Mouse (Mus musculus): ENCODE data around the gene Wnt10a. TPM values are rescaled to one million over a fixed set of nuclear protein-coding genes. Genes with fewer than 3 reads are reported as not detected.
"Not testable (repeated sequence)": the region's sequence is repeated elsewhere in the genome, so short reads cannot be mapped to it uniquely, and the experiment has no call there.

Gene Wnt10a
- polyA plus RNA-seq, 1 experiment from 2014 or later: 0.18 TPM

DNA sequence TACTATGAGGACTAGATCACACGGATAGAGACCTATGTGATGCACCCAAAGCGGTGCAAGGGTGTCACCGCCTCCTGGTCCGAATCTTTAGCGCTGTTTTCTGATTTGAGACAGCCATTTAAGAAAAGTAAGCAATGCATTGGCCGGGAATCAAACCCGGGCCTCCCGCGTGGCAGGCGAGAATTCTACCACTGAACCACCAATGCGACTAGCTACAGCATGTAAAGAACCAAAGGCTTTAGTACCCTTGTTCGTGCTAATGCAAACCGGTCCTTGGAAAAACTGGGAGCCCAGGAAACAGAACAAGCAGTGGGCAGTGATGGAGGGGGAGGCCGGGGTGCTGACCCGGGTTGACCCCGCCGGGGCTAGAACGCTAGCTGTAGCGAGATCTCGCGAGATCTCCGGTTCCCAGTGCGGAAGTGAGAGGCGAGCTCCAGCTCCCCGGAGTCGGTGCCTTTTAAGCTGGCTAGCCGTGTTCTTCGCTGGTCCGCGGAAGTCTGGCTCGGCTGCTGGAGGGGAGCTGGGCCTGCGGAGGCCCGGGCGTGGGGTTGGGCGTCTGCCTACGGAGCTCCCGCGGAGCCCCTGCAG, 25.4 kb downstream of the Wnt10a start:
- peak overlapping the region; percentile 72 for H3K4me3 ChIP-seq (ENCODE audit: low read depth, low read length)
- H3K9me3 ChIP-seq (ENCODE audit: low read length): no peaks in the 10 kb centered on the region
- peak overlapping the region; percentile 85 for H3K27ac ChIP-seq (ENCODE audit: low read depth)
- H3K4me2 ChIP-seq (ENCODE audit: low read depth, low read length): peak overlapping the region; percentile 75
- DNase-seq: peak; percentile 89
- no peak for TF ChIP-seq CTCF (IDR thresholded peaks at IDR 0.05; ENCODE audit: low read depth)
- no peak for TF ChIP-seq EP300 (IDR thresholded peaks at IDR 0.05; ENCODE audit: low read depth)
- peak overlapping the region; percentile 83 for H3K9ac ChIP-seq (replicated peaks)
- WGBS (ENCODE audit: insufficient replicate concordance): 7% methylated on average over 38 of the region's 38 CpGs
- H3K36me3 ChIP-seq (replicated peaks; ENCODE audit: insufficient read depth, low read length): no peaks in the 10 kb centered on the region
- ATAC-seq: peak; percentile 93
- H3K27me3 ChIP-seq (ENCODE audit: insufficient read depth, low read length): 0 out of 2 replicates have a peak, but pooled peaks cover 3% of the 10 kb centered on the region
- H3K4me1 ChIP-seq (ENCODE audit: insufficient read depth): no peaks in the 10 kb centered on the region

DNA sequence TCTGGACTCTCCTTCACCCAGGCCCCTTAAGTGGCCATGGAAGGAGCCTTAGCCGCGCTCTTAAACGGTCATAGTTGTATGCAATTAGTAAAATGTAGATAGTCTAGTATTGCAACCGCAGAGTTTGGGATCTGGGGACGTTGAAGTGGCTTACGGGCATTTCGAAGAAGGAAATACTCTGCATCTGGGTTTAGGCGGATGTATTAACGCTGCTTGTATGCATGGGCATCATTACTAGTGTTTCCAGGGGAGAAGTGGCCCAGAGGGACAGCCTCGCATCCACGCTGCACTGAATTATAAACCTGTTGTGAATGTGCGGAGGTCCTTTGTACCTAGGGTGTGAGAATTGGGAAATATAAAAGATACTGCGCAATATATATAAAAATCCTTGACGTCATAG, 25.9 kb downstream of the Wnt10a start:
- Histone ChIP-seq H3K9ac (replicated peaks) (peak overlapping the region; percentile 83), H3K36me3 (replicated peaks; ENCODE audit: insufficient read depth, low read length) (no peaks in the 10 kb centered on the region), H3K27ac (ENCODE audit: low read depth) (peak overlapping the region; percentile 85), H3K9me3 (ENCODE audit: low read length) (no peaks in the 10 kb centered on the region), H3K4me3 (ENCODE audit: low read depth, low read length) (peak overlapping the region; percentile 72), H3K27me3 (ENCODE audit: insufficient read depth, low read length) (no peaks in the 10 kb centered on the region), H3K4me1 (ENCODE audit: insufficient read depth) (no peaks in the 10 kb centered on the region), H3K4me2 (ENCODE audit: low read depth, low read length) (peak overlapping the region; percentile 75)
- 13% methylated on average over 14 of the region's 14 CpGs for WGBS (ENCODE audit: insufficient replicate concordance)
- ATAC-seq: peak; percentile 30
- DNase-seq: no peak
- TF ChIP-seq EP300 (IDR thresholded peaks at IDR 0.05; ENCODE audit: low read depth): no peak
- TF ChIP-seq CTCF (IDR thresholded peaks at IDR 0.05; ENCODE audit: low read depth): no peak

DNA sequence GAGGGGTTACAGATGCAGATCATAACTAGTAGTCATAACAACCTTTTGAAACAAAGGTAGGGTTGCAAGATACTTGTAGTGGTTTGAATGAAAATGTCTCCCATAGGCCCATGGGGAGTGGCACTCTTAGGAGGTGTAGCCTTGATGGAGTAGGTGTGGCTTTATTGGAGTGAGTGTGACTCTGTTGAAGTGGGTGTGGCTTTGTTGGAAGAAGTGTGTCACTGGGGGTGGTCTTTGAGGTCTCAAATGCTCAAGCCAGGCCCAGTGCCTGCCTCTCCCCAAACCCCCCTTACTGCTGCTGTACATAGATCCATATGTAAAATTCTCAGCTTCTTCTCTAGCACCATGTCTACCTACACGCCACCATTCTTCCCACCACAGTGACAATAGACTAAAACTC, 27.2 kb downstream of the Wnt10a start:
- Histone ChIP-seq H3K27ac (ENCODE audit: low read depth) (no peak overlapping the region), H3K27me3 (ENCODE audit: insufficient read depth, low read length) (no peaks in the 10 kb centered on the region), H3K4me1 (ENCODE audit: insufficient read depth) (no peaks in the 10 kb centered on the region), H3K9ac (replicated peaks) (no peak overlapping the region), H3K9me3 (ENCODE audit: low read length) (no peaks in the 10 kb centered on the region), H3K4me2 (ENCODE audit: low read depth, low read length) (no peak overlapping the region), H3K4me3 (ENCODE audit: low read depth, low read length) (no peak overlapping the region), H3K36me3 (replicated peaks; ENCODE audit: insufficient read depth, low read length) (no peaks in the 10 kb centered on the region)
- WGBS (ENCODE audit: insufficient replicate concordance): 83% methylated on average over 1 of the region's 1 CpGs
- no peak for ATAC-seq
- no peak for DNase-seq
- TF ChIP-seq CTCF (IDR thresholded peaks at IDR 0.05; ENCODE audit: low read depth) (no peak), EP300 (IDR thresholded peaks at IDR 0.05; ENCODE audit: low read depth) (no peak)

DNA sequence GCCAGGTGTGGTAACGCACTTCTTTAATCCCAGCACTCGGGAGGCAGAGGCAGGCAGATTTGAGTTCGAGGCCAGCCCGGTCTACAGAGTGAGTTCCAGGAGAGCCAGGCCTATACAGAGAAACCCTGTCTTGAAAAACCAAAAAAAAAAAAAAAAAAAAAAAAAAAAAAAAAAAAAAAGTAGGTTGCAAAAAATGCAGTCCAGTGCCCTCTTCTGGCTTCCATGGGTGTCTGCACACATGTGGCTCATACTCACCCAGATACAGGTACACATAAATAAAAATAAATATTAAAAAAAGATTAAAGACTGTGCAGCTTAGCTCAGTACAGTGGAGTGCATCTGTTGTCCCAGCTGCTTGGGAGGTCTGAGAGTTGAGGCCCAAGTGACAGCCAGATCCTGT, 32.3 kb downstream of the Wnt10a start:
- H3K36me3 ChIP-seq (replicated peaks; ENCODE audit: insufficient read depth, low read length); H3K27me3 ChIP-seq (ENCODE audit: insufficient read depth, low read length); DNase-seq; H3K4me3 ChIP-seq (ENCODE audit: low read depth, low read length); H3K9ac ChIP-seq (replicated peaks); H3K9me3 ChIP-seq (ENCODE audit: low read length); ATAC-seq; H3K4me1 ChIP-seq (ENCODE audit: insufficient read depth); H3K4me2 ChIP-seq (ENCODE audit: low read depth, low read length); H3K27ac ChIP-seq (ENCODE audit: low read depth): not testable (repeated sequence)
- WGBS (ENCODE audit: insufficient replicate concordance): 92% methylated on average over 4 of the region's 4 CpGs
- 0 out of 2 replicates have a peak, but pooled peaks have one; percentile 10 for TF ChIP-seq CTCF (IDR thresholded peaks at IDR 0.05; ENCODE audit: low read depth)

DNA sequence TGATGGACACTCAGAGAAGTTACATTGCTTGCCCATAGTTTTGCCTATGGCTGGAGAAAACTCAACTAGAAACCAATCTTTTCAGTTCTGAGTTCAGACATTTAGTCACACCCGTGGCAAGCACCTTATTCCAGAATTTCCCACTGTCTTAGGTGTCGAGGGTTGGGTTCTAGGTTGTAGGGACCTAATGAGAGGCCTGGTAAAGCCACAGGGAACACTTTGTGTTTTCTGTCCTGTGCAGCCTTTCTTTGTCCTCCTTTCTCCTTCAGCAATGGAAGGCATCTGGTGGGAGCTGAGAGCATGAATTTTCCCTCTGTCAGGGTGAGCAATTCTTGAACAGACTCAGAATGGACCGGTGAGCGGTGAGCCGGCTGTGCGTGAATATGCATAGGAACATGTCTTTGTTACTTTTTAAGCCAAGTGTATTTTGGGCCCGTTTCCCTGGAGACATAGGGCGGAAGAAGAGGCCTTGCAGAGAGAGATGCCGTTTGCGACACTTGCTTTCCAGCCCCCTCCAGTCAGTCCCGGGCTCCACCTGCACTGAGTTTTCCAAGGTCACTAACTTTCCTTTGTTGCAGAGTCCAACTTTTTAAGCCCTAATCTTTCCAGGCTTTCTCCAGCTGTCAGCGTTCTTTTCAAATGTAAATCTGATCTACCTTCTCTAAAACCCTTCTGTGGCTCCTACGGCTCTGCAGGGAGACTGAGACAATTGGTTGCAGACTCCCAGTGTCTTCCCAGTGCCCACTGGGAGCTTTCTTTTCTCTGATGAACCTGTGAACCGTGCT, 33.4 kb downstream of the Wnt10a start:
- ATAC-seq (no peak), DNase-seq (no peak)
- H3K27me3 ChIP-seq (ENCODE audit: insufficient read depth, low read length): no peaks in the 10 kb centered on the region
- H3K4me3 ChIP-seq (ENCODE audit: low read depth, low read length): no peak overlapping the region
- TF ChIP-seq CTCF (IDR thresholded peaks at IDR 0.05; ENCODE audit: low read depth): no peak
- no peak for TF ChIP-seq EP300 (IDR thresholded peaks at IDR 0.05; ENCODE audit: low read depth)
- no peak overlapping the region for H3K9ac ChIP-seq (replicated peaks)
- WGBS (ENCODE audit: insufficient replicate concordance): 45% methylated on average over 14 of the region's 14 CpGs
- H3K9me3 ChIP-seq (ENCODE audit: low read length): no peaks in the 10 kb centered on the region
- H3K4me1 ChIP-seq (ENCODE audit: insufficient read depth): no peaks in the 10 kb centered on the region
- no peaks in the 10 kb centered on the region for H3K36me3 ChIP-seq (replicated peaks; ENCODE audit: insufficient read depth, low read length)
- H3K27ac ChIP-seq (ENCODE audit: low read depth): no peak overlapping the region
- H3K4me2 ChIP-seq (ENCODE audit: low read depth, low read length): no peak overlapping the region

DNA sequence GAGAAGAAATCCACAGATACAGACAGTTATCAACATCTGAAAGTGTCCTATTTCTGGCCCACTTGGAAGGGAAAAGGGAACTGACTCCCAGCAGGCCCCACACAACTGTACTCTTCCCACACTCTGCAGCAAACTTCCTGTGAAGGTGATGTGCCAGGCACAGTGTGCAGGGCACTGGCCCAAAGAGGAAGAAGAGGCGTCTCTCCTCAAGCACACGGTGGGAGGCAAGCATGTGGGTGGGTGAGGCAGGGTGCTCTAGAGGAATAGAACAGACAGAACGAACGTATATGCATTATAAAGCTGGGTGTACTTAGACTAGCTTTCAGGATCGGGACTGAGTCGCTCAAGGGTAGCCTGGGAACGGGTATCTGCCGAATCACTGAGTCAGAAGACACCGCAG, 38.7 kb downstream of the Wnt10a start:
- ATAC-seq: no peak
- H3K4me3 ChIP-seq (ENCODE audit: low read depth, low read length): no peak overlapping the region
- no peak overlapping the region for H3K27ac ChIP-seq (ENCODE audit: low read depth)
- H3K9ac ChIP-seq (replicated peaks): no peak overlapping the region
- H3K4me2 ChIP-seq (ENCODE audit: low read depth, low read length): no peak overlapping the region
- H3K27me3 ChIP-seq (ENCODE audit: insufficient read depth, low read length): no peaks in the 10 kb centered on the region
- H3K4me1 ChIP-seq (ENCODE audit: insufficient read depth): no peaks in the 10 kb centered on the region
- no peaks in the 10 kb centered on the region for H3K36me3 ChIP-seq (replicated peaks; ENCODE audit: insufficient read depth, low read length)
- H3K9me3 ChIP-seq (ENCODE audit: low read length): no peaks in the 10 kb centered on the region
- no peak for TF ChIP-seq EP300 (IDR thresholded peaks at IDR 0.05; ENCODE audit: low read depth)
- no peak for TF ChIP-seq CTCF (IDR thresholded peaks at IDR 0.05; ENCODE audit: low read depth)
- no peak for DNase-seq
- WGBS (ENCODE audit: insufficient replicate concordance): 53% methylated on average over 9 of the region's 9 CpGs

Measured in liver, postnatal 0 days (tissue).